Mouse (Mus musculus): ENCODE results near the gene Dapp1.

Gene Dapp1

DNA sequence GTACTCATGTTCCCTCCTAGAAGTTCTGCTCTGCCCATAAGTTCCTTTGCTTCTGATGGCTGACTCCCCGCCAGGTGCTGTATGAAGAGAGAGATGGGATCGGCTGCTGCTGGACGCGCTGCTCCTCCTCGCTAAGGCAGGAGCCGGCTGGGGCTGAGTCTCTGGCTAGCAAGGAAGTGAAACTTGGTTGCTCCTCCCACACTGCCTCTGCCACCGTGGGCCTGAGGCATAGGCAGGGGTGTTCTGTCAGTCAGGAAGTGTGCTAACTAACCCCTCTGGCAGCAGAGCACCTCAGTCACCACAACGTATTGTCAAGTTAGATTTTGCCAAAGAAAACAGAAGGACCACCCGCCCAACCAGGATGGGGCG, at the start of gene Dapp1:
Dapp1 (minus strand) TSS at position 164 of the 369 bp plus-strand sequence.
- DNase-seq, result peak; percentile 70

DNA sequence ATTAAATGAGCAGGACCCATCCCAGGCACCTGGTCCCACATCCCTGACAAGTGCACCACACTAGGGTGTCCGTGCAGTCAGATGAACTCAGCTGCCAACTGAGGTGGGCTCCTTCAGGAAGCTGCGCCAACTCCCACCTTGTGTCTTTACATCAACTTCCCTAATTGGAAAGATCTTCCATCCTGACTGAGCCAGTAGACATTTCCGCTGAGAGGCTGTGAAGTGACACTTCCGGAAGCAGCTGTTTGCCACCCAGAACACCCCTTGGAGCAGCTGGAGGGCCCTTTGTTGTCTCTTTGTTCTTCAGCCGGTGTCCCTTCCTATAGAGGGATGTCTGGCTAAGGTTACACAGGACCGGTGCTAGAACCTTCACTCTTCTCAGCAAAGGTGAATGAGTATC, 49.2 kb upstream of the Dapp1 start:
- DNase-seq, result no peak

GRCm38 (mm10) chr3:138029351-138029750, 48.0 kb upstream of the Dapp1 start:
- no peak for DNase-seq

DNA sequence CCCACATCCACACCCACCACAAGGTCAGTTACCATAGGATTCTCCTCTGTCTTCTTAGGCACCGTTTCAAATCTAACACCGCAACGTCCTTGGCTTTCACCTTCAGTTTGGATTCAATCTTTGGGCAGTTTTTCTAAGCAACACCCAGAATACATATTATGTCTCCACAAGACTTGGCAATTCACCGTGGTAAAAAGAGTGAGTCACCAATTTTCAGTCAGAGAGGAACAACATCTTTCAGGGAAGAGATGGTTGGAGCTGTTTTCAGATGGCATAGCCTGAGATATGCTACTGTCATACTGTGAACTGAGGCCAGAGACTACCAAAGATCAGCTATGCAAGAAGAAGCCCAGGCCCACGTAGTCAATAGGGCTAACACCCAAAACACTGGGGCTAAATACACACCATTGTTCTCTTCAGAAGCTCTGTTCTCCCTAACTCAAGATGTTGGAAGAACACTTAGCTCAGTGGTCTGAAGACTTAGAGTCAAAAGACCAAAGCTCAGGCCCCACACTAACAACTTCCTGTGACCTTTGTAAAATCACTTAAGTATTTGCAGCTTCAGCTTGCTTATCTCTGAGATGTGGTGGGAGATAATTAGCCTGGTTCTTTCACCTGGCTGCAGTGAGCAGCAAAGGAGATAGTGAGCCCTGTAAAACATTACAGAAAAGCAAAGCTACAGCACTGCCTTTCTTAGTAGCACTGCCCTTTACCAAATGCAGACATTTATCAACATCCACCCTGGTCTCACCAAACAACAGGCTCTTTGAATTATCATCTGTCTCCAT, 46.4 kb upstream of the Dapp1 start:
- DNase-seq, result no peak

- DNase-seq, result no peak
These were observed 44.9 kb upstream of the Dapp1 start for GRCm38 (mm10) chr3:138026286-138026685.

- no peak for DNase-seq
These were observed 41.3 kb upstream of the Dapp1 start for GRCm38 (mm10) chr3:138022651-138023050.

DNA sequence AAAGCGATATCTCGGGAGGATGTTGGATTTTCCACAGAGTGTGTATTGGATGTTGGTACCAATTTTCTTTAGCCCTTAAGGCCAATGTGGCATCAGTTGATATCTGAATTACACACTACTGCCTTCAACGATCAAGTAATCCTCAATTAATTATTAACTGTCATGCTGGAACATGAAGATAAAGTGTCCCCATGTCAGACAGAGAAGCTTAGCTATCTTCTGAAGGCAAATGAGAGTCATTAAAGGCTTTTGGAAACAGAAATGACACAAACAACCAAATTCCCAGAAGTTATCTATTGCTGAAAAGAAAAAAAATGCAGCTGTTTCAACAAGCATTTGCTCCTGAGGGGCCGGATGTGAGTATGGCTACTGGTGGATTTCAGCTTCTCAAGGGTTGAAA, 40.7 kb upstream of the Dapp1 start:
- no peak for DNase-seq

- peak; percentile 36 for DNase-seq
These were observed 35.5 kb upstream of the Dapp1 start for GRCm38 (mm10) chr3:138016810-138017209.

GRCm38 (mm10) chr3:138014725-138015124, 33.4 kb upstream of the Dapp1 start:
- DNase-seq, result no peak

DNA sequence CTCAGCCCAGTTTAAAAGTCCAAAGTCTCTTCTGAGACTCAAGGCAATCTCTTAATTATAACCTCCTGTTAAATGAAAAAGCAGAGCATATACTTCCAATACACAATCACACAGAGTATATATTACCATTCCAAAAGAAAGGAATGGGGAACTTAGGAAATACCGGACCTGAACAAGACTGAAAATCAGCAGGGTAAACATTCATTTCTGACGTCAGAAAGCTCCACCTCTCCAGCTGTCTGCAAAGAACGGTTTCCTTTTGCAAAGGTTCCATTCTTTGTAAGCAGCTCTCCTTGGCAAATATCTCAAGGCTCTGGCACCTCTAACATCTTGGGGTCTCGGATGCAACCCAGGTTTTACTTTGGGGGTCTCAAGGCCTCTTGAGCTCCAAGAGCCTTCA, 31.0 kb upstream of the Dapp1 start:
- no peak for DNase-seq

DNA sequence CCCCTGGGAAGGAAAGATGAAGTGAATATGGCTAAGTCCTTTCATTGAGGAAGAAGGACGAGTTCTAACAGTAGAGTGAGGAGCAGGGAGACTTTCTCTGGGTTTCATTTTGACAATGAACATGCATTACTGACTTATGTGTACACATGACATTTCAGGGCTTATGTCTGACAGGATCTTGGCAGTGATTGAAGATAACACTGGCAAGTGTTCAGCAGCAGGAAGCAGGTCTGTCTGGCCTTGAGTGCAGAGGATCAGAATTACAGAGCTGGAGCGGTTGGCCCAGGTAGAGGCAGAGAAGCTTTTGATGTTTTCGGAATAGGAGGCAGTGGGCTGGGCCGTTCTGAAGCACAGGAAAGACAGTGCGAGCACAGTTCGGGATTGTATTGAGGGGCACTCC, 26.8 kb upstream of the Dapp1 start:
- no peak for DNase-seq

- DNase-seq, result no peak
These were observed 25.6 kb upstream of the Dapp1 start for GRCm38 (mm10) chr3:138006896-138007295.

GRCm38 (mm10) chr3:138003264-138003663, 21.9 kb upstream of the Dapp1 start:
- DNase-seq, result no peak

DNA sequence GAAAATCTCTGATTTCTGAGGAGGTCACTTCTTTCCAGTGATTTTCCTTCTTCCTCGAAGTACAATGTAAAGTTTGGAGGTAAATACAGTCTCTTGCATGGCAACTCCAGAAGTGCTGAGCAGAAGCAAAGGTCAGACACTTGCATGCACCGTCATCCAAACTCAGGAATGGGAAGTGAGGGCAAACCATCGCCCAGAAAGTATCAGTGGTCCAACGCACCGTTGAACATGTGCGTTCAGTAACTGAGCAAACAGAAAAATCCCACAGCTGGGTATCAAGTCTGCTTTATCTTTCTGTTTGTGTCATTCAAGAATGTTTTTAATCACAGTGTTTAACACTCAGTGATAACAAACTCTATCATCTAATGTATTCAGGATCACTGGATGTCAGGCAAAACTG, 21.2 kb upstream of the Dapp1 start:
- no peak for DNase-seq

- DNase-seq, result no peak
These were observed 20.5 kb upstream of the Dapp1 start for GRCm38 (mm10) chr3:138001865-138002264.

GRCm38 (mm10) chr3:138000724-138001069, 19.4 kb upstream of the Dapp1 start:
- peak; percentile 58 for DNase-seq

DNA sequence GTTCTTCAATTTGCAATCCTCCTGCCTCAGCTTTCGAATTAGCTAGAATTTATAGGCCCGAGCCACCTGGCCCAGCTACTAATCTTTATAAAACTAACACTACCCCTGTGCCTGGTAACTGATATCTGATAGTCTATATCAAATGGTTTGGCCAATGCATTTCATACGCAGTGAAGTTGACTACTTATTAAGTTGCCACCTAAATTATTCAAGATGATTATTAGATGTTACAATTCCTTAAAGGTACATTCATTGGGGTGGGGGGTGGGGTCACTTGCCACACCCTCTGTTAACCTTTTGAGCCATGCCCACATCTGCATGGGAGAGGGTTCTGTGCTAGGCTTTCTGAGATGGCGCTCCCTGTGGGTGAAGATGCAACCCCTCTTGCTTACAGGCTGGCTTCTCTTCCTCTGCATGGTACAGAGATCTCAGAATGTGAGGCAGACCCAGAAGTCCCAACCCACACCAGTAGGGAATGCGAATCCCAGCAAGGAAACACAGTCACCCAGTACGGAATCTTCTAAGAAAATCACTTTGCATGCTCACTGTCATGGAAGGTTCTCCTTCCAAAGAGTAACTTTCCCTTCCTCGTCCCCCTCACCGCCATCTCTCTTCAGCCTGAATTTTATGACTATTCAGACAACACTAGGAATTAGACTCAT, 18.8 kb upstream of the Dapp1 start:
- no peak for DNase-seq

DNA sequence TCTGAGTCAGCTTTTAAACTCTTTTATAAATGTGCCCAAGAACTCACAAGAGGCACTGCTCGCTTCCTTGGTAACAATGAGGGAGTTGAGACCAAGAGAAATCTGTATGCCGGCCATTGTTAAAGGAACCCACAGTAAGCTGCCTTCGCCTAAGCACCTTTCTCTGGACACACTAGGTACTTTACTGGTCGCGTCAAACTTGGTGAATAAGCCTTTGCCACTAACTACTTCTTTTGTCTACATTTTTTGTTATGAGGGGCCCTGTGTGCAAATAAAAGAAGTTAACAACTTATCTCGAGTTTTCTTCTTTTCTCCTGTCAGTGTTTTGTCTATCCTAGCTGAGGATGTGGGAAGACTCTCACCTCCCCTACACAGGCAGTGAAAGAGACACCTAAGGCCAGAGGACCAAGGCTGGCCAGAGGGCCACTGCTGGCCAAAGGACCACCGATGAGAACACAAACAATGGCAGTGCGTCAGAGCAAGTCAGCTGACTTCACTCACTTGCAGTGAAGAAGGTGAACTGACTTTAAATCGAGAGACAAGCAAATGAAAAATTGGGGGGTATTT, 18.0 kb upstream of the Dapp1 start:
- no peak for DNase-seq

GRCm38 (mm10) chr3:137998491-137999223, 17.3 kb upstream of the Dapp1 start:
- no peak for DNase-seq

- DNase-seq, result no peak
These were observed 14.1 kb upstream of the Dapp1 start for GRCm38 (mm10) chr3:137995486-137995885.

DNA sequence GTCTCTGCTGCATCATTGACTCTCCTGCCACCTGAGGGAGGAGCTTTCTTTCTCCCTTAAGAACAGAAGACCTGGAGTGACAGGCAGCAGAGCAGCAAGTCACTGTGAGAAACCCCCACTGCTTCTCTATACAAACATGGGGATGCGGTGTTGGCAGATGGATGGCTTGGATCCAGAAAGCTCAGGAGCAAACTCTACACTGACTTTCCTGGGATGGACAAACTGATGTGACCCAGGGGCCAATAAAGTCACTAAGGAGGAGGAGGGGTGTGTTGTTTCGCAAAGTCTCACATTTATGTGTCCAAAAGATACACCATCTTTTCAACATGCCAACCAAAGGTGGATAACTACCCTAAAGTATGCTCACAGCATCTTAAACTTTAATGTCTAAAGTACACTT, 12.9 kb upstream of the Dapp1 start:
- no peak for DNase-seq

DNA sequence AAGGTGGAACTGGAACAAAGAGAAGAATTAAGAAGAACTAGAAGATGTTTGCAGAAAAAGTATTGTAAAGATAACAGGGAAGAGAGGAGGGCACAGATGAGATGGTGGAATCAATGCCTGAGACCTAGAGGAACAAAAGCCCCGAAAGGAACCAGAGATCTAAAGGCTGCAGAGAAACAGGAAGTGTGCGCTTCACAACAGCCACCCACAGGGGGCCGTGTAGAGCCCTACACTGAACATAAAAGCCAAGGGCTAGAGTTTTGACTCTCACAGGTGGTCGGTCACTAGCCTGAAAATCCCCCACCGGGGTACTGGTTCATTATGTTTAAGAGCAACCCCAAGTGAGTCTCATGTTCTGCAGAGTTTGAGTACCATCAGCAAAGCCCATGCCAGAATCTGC, 11.0 kb upstream of the Dapp1 start:
- DNase-seq, result peak; percentile 32

DNA sequence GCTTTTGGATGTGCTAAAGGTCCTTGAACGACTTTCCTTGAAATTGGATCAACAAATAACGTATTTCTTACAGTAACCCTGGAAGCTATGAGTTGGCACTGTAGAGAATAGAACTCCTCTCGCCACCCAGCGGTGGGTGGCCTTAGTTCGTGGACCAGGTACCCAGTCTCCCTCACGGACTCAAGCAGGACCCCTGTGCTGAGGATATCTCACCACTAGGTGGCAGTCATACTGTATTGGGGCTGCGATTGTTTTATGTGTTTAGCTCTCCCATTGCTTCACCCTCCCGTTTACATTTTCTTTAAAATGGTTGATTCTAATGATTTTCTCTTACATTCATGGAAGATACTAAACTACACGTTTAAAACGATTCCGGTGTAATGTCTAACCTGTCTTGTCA, 9.8 kb upstream of the Dapp1 start:
- DNase-seq, result peak; percentile 87

- DNase-seq, result no peak
These were observed 8.1 kb upstream of the Dapp1 start for GRCm38 (mm10) chr3:137989405-137989804.

All from retina, postnatal 1 day (tissue).